19 mouse cellular contexts compared by ENCODE assay signal in genomic region chr11:94389021-94389420, GRCm38 (mm10). TPM values are rescaled to one million over a fixed set of nuclear protein-coding genes. Genes with fewer than 3 reads are reported as not detected.
"Had no signal": no experiment of that assay in that cellular context is flagged by ENCODE, and none has a peak within 500 bp of the region (broad histone marks: within the 10 kb centered on the region; RNA-seq: fewer than 3 reads in every experiment).

No protein-coding gene starts in this region.

- H3K4me2 ChIP-seq: limb, embryonic 15.5 days; liver, embryonic 13.5 days; liver, embryonic 15.5 days; lung, embryonic 14.5 days; midbrain, embryonic 12.5 days; neural tube, embryonic 12.5 days had no signal

- H3K9me3 ChIP-seq: limb, embryonic 15.5 days; liver, embryonic 13.5 days; liver, embryonic 15.5 days; midbrain, embryonic 10.5 days; midbrain, embryonic 12.5 days; neural tube, embryonic 12.5 days had no signal

- H3K9ac ChIP-seq: limb, embryonic 15.5 days; liver, embryonic 13.5 days; liver, embryonic 15.5 days; lung, embryonic 14.5 days; midbrain, embryonic 12.5 days; neural tube, embryonic 12.5 days had no signal

- H3K27ac ChIP-seq: limb, embryonic 15.5 days; liver, embryonic 13.5 days; liver, embryonic 15.5 days; midbrain, embryonic 10.5 days; midbrain, embryonic 12.5 days; neural tube, embryonic 12.5 days had no signal

- H3K4me3 ChIP-seq: limb, embryonic 15.5 days; liver, embryonic 13.5 days; liver, embryonic 15.5 days; midbrain, embryonic 10.5 days; midbrain, embryonic 12.5 days; myocyte; neural tube, embryonic 12.5 days had no signal

- DNase-seq: liver, embryonic 13.5 days; lung, adult 18-20 months; lung, embryonic 14.5 days; lung, postnatal 10 days; lung, postnatal 4 days; midbrain, embryonic 14.5 days; retina, postnatal 1 day; right cerebral cortex, postnatal 14 days; spleen, adult 18-20 months; thymus, adult 2 months; thymus, postnatal 25 days; thymus, postnatal 4 days had no signal

- ATAC-seq: midbrain, embryonic 16.5 days had no signal

- H3K36me3 ChIP-seq: limb, embryonic 15.5 days; liver, embryonic 13.5 days; liver, embryonic 15.5 days; midbrain, embryonic 10.5 days; midbrain, embryonic 12.5 days; neural tube, embryonic 12.5 days had no signal

RNA-seq across cellular contexts. Expression of gene Abcc3, which starts 3.8 kb away (rescaled TPM):
- polyA plus RNA-seq: myocyte had no signal
